Mouse (Mus musculus): ENCODE measurements at regions not wholly inside any gene's neighbourhood (a gene's known extent, or its start where the extent isn't known, plus 50 kb on each side); places are given as distances from the start of the nearest gene placed in this dataset.

DNA sequence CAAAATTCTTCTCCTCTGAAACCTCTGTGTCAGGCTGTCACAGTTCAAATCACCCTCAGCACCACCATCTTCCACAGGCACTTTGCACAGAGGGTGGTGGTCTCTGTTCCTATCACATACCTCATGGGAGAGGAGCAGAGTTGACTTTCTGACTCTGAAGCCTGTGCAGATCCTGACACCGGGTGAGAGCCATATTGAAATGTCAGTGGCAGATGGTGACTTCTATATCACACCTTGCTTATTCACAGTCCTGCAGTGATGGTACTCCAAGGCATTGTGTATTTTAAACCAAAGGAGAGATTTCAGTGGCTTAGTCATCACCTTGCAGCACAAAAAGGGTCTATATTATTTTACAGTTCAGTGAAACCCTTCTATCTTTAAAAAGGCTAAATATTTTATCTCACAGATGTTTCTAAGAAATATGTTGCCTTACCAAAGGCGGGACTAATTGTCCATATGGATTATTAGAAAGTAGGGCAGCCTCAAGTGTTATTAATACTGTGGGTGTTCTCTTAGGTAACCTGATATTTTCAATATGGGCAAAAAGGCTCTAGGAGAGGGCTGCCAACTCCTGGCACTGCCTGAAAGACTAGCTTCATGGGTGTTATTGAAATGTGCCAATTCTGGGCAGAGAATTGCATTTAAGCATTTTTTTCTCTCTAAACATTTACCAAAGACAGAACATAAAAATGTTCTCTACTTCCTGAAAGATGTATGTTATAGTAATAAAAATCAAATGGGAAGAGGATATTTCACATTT is 378.1 kb downstream of the Fat4 start:
- TF ChIP-seq CTCF (IDR thresholded peaks at IDR 0.05; ENCODE audit: low read depth, low read length) (no peak), POLR2A (IDR thresholded peaks at IDR 0.05; ENCODE audit: insufficient read depth, low read length) (no peak)
